Mouse (Mus musculus) embryonic facial prominence, embryonic 12.5 days (tissue): ENCODE measurements around the gene Syk. TPM values are rescaled to one million over a fixed set of nuclear protein-coding genes. Genes with fewer than 3 reads are reported as not detected.

Source experiments
- ATAC-seq: fragments of 200-750 bp; cut with Nextera tagmentation; 2 replicates; pipeline ENCODE4 v1.8.0; 2017; ENCODE audit not compliant: insufficient number of reproducible peaks, insufficient read depth, low FRiP score, low TSS enrichment
- H3K27ac ChIP-seq: fragments of 300-500 bp; sonication (generic); 2 replicates; pipeline ENCODE4 v1.5.1; 2016; ENCODE audit warnings: mild to moderate bottlenecking
- H3K27me3 ChIP-seq: fragments of 300-500 bp; sonication (generic); 2 replicates; pipeline ENCODE4 v1.6.1; 2016; ENCODE audit warnings: mild to moderate bottlenecking, moderate library complexity
- H3K36me3 ChIP-seq: fragments of 300-500 bp; sonication (generic); 2 replicates; pipeline ENCODE4 v1.6.1; 2016; ENCODE audit warnings: mild to moderate bottlenecking
- H3K4me1 ChIP-seq: fragments of 300-500 bp; sonication (generic); 2 replicates; pipeline ENCODE4 v1.6.1; 2016
- H3K4me2 ChIP-seq: fragments of 300-500 bp; sonication (generic); replicated peaks from 2 replicates; pipeline ENCODE4 v1.6.1; 2016; ENCODE audit warnings: mild to moderate bottlenecking, moderate library complexity
- H3K4me3 ChIP-seq: fragments of 300-500 bp; sonication (generic); 2 replicates; pipeline ENCODE4 v1.5.1; 2016; ENCODE audit warnings: mild to moderate bottlenecking
- H3K9ac ChIP-seq: fragments of 300-500 bp; sonication (generic); 2 replicates; pipeline ENCODE4 v1.6.1; 2016; ENCODE audit warnings: mild to moderate bottlenecking, moderate library complexity
- H3K9me3 ChIP-seq: fragments of 300-500 bp; sonication (generic); 2 replicates; pipeline ENCODE4 v1.6.1; 2016; ENCODE audit warnings: mild to moderate bottlenecking, moderate library complexity
- WGBS: fragments of 180-500 bp; shearing (Covaris S2); methylation state at CpG from one replicate; pipeline ENCODE4 v1.1.7; 2016; 5-methylcytosine and 5-hydroxymethylcytosine counted together
- polyA plus RNA-seq: library from polyadenylated mRNA; unstranded; fragments of >200 nt; fragmentation: Nextera tagmentation; extraction: Ambion mirVana; gene quantifications from 2 replicates; pipeline ENCODE4 v1.2.1, GENCODE M21; 2016

Syk gene
- polyA plus RNA-seq, 1 experiment from 2014 or later = 3.4 TPM

DNA sequence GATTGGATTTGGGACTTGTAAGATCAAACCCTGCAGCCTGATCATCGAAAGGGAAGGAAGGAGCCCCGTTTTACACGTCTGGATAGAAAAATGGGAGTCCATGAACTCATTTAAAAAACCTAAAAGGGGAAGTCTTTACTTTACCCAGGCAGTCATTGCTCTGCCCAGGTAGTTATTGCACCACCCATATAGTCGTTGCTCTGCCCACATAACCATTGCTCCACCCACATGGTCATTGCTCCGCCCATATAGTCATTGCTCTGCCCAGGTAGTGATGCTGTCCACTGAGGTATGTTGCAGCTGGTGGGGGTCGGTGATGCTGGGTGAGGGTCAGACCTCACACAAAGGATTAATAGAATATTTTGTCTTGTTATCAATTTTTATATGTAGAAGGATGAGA is 111.9 kb downstream of the Syk start:
- H3K27ac ChIP-seq = no peak overlapping the region
- no peak for ATAC-seq
- no peaks in the 10 kb centered on the region for H3K9me3 ChIP-seq
- no peaks in the 10 kb centered on the region for H3K36me3 ChIP-seq
- no peaks in the 10 kb centered on the region for H3K27me3 ChIP-seq
- 84% methylated on average over 6 of the region's 6 CpGs for WGBS
- H3K9ac ChIP-seq = no peak overlapping the region
- H3K4me2 ChIP-seq = no peak overlapping the region
- no peaks in the 10 kb centered on the region for H3K4me1 ChIP-seq
- H3K4me3 ChIP-seq = no peak overlapping the region

Other genes with a start within 250 kb of the Syk start
- 0.69 and 0.87 TPM in 2 replicates for gene Diras2, start 51.9 kb upstream of the Syk start, polyA plus RNA-seq